Mouse (Mus musculus) c-Kit-positive CD71-positive TER-119-positive erythroid progenitor cells, embryonic 14.5 days (primary cell): Measurements from ENCODE around the gene Dlgap1.

Experiments
- DNase-seq: peaks from one replicate; pipeline ENCODE4 v3.0.0-alpha.2; 2013; ENCODE audit warnings: low spot score

The Dlgap1 gene

DNA sequence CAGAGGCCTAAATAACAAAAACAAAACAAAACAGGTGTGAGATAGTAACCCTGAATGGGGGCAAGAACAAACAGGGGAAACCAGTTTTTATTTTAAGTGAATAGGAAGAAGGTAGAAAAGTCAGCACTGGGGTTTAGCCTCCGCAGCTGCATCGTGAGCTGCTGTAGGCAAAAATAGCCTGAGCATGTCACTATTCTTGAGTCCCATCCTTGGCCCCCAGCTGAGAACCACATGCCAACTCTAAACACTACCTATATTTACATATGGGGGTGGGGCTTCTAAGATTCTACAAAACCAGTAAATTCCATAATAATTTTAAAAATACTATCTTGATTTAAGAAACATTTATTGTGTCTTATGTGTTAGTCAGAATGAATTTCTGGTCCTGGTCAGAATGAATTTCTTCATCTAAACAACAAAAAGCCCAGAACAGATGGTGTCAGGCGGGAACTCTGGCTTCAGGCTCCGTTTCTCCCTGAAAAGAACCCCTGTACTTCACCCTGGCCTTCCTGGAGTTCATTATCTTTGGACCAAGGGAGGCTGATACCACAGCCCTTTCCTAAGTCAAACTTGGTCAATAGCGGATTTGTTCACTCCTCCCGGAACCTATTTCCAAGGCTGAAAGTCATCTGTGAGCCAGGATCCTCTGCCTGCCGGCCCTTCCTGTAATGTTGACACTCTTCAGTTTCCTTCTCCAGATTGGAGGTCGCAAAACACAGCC lies 494.1 kb downstream of the Dlgap1 start:
- DNase-seq: no peak

DNA sequence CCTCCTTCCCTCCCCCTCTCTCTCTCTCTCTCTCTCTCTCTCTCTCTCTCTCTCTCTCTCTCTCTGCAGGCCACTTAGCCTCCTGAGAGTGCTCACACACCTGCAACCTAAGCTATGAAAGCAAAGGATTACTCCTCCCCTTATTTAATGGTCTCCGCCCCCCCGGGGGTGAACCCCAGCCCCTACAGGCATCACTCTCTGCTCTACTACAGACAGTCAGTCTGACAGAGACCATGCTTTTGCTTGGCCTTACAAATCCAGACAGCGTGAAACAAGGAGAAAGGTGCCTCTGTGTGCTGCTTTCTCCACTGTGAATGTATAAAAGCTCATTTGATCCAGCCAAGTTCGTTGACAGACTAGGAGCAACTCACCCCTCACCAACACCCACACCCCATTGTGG lies 497.5 kb downstream of the Dlgap1 start:
- no peak for DNase-seq

DNA sequence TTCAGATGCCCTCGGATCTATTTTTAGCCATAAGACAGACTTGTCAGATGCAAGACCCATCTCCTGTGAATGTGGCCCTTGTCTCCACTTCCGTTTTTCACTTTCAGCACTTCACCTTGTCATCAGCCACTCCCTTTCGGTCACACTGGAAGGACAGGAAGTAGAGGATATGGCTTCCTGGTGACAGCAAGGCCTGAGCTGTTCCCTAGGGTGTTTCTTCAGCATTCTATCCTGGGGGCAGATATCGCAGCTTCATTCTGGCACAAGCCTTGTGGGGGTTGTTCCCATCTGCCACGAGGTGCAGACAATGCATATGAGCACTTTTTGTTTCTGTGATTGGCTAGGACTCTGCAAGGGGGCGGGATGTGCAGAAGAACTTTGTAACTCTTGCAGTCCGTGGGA lies 502.1 kb downstream of the Dlgap1 start:
- DNase-seq: no peak

DNA sequence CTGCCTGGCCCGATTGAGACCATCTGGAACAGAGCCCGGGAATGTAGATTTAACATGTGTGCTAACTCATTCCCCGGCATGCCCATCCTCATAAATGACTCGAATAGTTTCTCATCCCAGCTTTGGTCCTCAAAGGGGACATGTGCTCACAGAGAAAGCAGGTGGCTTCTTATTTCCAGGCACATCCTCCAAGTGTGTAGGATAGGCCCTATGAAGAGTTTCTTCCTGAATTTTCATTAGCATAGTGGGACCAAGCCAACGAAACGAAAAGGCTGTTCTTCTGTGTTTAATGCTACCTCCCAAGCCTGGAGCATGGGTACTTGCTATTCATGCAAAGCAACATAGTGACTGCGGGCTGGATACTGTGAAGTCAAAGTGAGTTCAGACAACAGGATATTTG lies 503.3 kb downstream of the Dlgap1 start:
- no peak for DNase-seq

DNA sequence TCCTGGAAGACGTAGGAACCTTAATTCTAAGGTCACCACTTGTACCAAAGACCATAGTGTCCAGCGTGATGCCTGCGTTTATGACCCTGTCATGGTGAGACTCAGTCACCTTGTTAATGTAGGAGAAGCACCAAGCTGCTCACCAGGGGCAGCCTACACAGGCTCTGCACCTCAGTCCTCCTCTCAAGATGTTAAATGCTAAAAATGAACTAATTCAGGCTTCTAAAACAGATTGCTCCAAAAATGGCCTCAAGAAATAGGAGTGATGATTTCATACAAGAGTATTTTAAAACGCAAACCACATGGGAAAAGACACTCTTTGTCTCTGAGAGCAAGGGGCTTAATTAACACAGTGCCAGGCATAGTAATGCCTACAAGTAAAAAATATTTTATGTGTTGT lies 505.0 kb downstream of the Dlgap1 start:
- no peak for DNase-seq

DNA sequence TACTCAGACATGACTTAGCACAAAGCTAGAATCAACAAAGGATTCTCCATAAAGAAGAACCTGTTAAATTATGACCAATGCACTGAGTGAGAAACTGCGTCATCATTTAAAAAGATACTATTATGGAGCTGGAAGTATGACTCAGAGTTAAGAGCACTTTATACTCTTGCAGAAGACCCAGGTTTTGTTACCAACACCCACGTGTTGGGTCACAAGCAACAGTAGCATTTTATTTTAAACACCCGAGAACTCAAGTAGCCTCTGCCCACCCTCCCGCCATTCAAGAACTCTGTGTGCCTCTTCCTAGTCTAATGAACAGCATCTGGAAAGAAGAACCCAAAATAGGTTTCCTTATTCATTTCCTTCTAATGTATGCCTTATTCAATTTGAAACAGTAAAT lies 514.8 kb downstream of the Dlgap1 start:
- DNase-seq: no peak

DNA sequence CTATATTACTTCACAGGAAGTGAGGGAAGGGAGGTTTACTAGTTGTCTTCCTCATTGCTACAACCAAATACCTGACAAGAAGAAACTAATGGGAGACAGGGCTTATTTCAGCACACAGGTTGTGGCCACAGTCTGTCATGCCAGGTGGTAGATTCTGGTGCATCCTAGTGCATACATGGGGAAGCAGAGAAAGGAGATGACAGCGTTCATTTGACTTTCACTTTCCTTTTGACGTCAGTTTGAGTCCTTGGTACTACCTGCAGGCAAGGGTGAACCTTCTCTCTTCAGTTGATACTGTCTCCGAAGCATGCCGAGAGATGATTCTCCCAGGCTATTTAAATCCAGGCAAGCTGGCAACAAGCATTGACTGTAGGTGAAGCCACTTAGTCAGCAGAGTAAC lies 516.8 kb downstream of the Dlgap1 start:
- no peak for DNase-seq

DNA sequence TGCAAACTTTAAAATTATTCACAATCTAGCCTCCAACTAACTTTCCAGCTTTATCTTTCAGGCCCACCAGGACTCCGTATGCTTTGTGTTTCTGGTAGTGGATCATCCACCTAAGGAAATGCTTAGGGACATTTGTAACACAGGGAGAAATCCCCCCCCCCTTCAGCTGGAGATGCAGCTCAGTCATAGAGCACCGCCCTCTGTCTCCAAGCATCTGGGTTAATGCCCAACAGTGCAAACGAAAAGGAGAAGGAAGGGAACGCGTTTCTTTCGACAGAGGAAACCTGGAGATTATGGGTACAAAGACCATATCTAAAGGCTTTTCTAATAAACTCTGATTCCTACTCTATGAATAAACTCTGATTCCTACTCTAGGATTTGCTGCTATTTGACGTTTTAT lies 517.4 kb downstream of the Dlgap1 start:
- DNase-seq: no peak

DNA sequence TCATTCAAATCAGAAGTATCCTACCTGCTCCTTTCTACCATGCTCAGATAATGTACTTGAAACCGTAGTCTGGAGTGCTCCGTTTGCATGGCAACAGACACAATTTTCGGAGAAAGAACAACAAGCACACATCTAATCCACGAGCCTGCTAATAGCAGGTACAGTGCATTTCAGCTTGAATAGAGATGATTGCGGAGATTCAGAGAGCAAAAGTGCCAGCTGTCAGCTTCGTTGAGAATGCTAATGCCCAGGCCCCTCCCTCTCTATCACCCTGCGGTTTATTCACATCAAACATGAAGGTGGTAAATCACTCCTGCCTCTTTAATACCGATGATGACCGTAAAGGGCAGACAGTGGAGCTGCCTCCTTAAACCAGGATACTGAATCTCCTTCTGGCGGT lies 518.0 kb downstream of the Dlgap1 start:
- no peak for DNase-seq

DNA sequence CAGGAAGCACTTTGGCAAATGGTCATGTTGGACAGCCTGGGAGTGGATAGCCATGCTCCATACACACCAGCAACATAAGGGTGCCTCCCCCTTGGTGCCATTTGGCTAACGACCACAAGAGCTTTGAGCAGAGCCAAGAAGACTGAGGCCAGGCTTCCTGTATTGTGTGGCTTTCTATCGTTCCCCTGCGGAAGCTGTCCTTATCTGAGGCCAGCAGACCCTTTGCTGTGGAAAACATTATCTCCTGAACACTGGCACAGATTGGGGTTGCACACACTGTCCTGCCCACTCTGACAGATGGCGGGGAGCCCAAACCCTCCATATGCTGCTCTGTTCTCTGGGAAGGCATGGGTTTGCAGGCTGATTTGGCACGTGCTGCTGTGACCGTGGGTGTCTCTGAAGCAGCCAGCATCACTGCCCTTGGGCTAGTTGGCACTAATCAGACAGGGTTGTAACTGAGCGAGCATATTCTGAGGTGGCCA lies 520.0 kb downstream of the Dlgap1 start:
- peak; percentile 2 for DNase-seq

DNA sequence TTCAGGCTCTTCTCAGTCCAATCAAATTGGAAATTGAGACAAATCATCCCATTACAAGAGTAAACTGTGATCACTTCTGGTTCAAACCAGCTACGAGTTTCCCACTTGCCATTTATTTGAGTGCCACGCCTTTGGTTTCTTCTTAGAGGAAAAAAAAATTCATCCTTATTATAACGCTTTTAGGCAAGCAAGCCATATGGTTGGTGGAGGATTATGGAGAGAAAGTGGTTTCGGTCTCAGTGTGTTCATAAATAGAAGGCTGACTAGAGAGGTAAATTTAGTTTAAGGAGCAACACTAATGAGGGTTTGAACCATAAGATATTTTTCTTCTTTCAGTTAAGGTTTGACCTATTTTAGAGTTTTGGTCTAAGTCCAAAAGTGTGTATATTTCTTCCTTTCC lies 522.7 kb downstream of the Dlgap1 start:
- no peak for DNase-seq

DNA sequence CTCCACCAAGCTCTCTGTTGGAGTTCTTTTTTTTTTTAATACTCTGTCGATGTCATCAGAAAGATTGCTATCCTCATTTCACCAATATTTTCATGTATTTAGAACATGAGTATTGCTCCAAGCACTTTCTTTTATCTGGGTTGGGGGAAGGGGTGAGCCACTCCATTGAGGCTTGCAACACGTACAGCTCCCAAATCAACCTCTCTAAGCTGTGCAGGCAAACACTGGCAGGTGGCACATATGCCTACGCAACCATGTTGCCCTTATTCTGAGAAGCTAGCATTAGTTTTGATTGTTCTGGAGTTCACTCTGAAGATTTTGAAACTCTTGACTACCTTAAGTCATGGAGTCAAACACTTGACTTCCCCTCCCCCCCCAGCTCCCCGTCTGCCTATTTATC lies 525.5 kb downstream of the Dlgap1 start:
- no peak for DNase-seq

DNA sequence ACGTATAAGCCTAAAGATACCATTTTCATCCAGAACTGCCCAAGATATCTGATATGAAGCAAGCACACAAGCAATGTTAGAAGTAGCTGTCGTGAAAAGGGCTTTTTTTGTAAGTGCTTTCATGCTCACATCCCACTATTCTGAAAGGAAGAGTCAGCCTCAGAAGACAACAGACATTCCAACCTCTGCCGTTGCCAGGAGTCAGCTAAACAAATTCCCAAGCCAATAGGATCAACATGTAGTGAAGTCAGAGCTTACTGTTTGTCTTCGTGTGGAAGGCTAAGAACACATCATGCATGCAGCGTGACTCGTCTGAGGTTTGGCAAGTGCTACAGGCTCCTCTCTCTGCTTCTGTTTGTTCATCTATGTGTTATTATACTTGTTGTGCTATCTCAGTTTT lies 529.4 kb downstream of the Dlgap1 start:
- no peak for DNase-seq

DNA sequence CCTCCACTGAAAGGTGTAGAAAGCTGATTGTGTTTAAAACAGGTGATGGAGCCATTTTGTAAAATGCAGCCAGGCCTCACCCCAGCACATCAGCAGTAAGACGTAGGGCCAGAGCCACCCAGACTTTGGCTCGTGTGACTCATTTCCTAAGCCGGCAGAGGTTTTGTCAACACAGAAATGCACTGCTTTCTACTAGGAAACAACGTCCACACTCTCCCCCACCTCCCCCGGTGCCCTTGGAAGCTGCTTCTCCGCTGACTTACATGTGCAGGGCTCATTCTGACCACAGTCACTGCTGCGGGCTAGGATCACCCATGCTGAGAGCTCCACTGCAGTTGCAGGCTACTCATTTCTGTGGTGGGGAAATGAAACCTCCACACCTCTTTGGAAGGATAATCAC lies 533.1 kb downstream of the Dlgap1 start:
- no peak for DNase-seq

DNA sequence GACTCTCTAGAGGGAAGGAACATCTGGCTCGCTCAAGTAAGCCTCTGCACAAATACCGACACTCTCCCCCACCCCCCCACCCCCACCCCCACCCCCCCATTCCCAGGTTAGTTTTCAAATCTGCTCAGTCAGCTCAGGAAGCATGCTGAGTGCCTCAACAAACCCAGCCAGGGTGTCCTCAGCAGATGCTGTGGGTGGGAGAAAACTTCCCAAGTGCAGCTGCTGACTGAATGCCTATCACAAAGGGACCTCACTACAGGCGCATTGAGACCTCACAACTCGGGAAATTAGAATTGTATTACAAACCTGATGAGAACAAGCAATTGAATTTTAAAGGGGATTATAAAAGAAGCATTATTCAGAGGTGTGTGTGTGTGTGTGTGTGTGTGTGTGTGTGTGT lies 538.9 kb downstream of the Dlgap1 start:
- no peak for DNase-seq

DNA sequence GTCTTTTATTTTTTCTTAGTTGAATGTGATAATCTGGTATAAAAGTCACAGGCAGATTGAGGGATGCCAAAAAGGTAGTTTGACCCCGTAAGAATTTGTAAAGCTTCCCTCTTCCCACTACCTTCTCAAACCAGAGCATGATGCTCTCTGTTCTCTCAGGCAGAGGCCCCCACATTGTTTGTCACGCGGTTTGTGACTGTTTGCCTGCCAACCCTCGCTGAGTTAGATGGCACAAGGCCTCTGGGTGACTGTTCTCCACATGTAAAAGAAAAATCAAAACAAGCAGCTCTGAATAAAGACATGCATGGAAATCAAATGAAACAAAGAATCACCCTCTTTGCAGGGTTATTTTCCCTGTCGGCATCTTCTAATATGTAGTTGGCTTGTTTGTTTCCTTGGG lies 541.6 kb downstream of the Dlgap1 start:
- no peak for DNase-seq

DNA sequence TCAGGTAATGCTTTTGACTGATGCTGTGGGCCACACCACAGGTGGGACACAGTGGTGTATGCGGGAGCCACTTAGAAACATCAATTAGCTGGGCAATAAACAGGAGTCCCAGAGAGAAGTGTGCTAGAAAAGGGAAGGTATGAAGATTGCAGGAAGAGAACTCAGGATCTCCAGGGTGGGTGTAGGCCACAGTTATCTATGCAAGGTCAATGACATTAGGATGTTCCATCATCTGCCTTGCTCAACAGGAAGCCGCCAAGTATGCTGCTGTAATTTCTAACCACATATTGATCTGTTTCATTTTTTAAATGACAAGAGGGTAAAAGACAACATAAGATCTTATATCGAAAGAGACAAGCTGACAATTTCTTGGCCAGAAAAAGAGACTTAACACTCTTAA lies 542.5 kb downstream of the Dlgap1 start:
- no peak for DNase-seq

DNA sequence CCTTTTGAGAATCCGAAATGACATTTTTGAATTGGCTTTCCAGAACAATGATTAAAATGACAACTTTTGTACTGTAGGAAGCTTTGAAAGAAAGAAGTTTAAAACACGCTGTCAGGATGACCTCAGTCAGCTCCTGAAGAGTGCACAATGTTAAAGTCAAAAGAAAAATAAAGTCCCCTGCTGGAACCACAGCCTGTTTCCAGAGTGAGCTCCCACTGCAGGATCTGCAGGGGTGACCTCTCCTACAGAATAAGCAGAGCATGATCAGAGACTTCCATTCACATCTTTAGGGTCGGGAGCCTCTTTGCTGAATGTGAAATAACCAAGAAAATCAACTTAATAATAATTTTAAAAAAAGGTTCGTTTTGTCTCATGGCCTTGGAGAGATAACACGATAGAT lies 544.9 kb downstream of the Dlgap1 start:
- DNase-seq: no peak

DNA sequence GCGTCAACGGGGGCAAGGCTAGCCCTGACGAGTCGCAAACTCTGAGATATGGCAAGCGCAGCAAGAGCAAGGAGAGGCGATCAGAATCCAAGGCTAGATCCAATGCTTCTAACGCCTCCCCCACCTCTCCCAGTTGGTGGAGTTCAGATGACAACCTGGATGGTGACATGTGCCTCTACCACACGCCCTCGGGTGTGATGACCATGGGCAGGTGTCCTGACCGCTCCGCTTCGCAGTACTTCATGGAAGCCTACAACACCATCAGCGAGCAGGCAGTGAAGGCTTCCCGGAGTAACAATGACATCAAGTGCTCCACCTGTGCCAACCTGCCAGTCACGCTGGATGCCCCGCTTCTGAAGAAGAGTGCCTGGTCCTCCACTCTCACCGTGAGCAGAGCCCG lies 547.6 kb downstream of the Dlgap1 start:
- DNase-seq: no peak

DNA sequence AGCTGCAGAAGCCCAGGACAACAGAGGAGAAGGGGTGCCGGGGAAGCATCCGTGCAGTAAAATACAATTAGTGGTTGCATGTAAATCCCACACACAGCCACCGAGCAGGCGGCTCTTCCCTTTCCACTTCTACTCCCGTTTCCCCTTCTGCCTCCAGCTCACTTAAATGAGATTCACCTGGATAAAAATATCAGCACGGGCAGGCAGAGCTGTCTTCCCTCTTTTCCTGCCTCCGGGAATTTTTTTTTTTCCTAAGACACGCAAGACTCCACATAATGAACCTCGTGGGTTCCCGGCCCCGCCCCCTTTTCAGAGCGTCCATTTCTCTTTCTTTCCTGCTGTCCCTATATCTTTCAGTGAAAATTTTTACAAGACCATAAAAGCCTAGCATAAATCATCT lies 548.5 kb downstream of the Dlgap1 start:
- no peak for DNase-seq

DNA sequence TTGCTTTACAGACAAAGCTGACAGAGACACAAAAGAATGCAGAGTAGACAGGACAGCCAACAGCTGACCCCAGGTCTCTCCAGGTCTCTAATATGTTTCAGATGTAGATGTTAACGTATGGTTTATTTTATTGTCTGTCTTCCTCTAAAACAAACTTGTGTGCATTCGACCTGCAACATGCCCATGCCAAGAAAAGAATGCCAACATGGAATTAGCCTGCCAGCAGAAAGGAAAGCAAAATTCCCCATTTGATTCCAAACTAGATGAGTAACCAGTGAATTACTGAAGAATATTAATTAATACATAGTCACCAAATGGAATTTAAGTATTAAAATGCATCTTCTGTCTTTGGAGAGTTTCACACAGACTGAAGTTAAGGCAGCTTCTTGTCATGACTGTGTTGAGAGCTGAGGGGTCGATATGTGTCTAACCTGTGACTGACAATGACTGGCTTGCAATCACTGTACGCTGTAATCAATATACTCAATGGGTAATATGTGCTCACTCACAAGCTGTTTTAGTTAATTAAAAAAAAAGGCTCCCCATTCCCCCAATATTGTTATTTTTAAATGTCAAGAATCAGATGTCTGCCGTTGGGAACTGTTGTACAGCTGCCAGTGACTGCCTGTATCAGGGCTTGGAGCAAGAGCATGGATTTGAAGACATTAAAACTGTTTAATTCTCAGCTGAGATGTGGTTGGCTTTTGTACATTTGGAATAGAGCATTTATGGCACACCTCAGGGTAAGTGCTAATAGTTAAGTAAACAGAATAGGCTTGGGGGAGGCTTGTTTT lies 552.4 kb downstream of the Dlgap1 start:
- no peak for DNase-seq

DNA sequence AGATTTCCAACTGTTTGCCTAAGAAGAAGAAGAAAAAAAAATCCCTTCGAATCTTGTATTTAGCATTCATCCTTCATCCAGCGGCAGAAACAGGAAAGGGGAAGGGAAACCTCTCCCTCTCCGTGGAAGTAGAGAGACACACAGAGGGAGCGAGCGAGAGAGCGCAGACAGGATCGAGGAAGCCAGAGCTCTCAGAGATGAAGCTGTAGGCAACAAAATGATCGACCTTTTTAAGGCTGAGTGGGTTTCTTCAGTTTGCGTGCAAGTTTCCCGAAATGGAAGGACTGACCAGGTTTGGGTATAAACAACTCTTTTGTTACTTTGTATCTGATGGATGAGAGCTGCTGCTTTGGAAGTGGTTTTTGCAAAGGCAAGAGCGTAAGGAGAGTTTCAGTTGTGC lies 553.1 kb downstream of the Dlgap1 start:
- DNase-seq: no peak

DNA sequence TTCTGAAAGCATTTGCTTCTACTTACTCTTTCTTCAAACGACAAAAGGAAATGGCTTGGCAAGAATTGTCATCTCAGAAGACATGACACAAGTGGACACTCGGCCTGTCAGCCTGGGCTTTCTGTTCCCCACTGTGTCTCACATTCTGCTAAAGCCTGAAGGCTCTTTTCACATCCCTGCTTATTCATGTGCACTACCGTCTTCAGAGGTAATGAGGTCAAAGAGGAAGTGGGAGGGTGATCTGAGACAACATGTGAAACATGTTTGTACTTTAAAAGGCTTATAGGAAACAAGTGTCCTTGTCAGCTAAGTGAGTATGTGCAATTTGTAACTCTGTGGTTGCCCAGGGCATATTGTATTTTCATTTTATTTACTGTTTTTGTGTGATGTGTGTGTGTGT lies 557.1 kb downstream of the Dlgap1 start:
- DNase-seq: no peak

DNA sequence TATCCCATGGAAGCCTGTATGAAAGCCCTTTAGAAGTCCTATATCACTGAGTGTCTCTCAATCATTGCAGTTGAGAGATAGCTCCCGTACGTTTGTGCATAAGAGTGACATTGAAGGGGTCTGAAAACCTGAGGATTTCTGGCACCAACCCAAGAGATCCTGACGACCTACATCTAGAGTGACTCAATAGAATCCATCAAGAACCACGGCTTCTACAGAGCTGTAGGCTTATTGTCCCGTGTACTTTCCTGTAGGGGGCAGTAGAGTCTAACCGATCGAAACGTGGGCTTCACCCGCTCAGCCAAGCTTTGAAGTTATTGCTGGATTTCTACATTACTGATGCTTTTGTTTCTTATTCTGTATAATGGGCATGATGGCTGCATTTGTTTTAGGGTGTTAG lies 558.2 kb downstream of the Dlgap1 start:
- DNase-seq: peak; percentile 6
